Mouse (Mus musculus): ENCODE measurements at regions not wholly inside any gene's neighbourhood (a gene's known extent, or its start where the extent isn't known, plus 50 kb on each side); places are given as distances from the start of the nearest gene placed in this dataset.

DNA sequence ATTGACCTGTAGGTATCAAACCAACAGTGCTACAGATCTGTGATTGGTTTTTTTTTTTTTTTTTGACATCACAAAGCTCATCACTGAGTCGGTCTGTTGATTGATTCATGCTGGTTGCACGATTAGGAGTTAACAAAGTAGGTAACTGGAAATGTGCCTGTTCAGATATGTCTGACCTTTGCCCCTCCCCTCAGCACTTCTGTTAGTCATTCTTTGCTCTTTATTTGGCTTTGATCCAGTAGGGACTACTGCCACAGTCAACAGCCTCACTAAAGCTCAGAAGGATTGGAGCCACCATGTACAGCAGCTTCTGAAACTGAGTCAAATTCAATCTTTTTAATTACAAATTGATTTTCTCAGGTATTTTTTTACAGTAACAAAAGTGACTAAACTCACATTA lies 870.7 kb upstream of the Lrfn5 start:
- Histone ChIP-seq H3K4me1 (replicated peaks; ENCODE audit: insufficient read depth, low read length) (no peaks in the 10 kb centered on the region), H3K9ac (ENCODE audit: low read depth, low read length) (no peak overlapping the region), H3K36me3 (ENCODE audit: insufficient read depth, low read length) (no peaks in the 10 kb centered on the region), H3K4me2 (ENCODE audit: low read length) (no peak overlapping the region), H3K27me3 (ENCODE audit: insufficient read depth, low read length) (no peaks in the 10 kb centered on the region), H3K9me3 (replicated peaks; ENCODE audit: low read length) (no peaks in the 10 kb centered on the region), H3K27ac (no peak overlapping the region), H3K4me3 (replicated peaks; ENCODE audit: low read depth, low read length) (no peak overlapping the region)
- TF ChIP-seq CTCF (IDR thresholded peaks at IDR 0.05; ENCODE audit: low read depth), result no peak
- DNase-seq (ENCODE audit: low spot score) (no peak), ATAC-seq (replicated peaks; ENCODE audit: low FRiP score, low read depth) (no peak)
- 54% methylated on average over 2 of the region's 2 CpGs for WGBS

DNA sequence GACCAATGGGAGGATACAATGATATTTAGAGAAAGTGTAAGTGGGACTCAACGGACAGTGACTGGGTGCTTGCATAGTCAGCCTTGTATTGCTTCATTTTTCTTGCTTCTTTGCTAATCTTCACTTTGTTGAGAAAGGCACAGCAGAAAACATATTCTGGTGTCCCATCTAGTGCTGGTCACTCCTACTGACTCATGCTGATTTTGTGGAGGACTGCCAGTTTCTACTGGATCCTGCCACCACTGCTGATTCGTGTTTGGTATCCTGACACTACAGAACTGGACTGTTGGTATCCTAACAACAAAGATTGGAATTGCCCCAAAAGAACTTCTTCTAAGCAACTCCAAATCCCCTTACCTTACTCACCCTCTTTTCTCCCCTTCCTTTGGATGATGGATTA lies 847.2 kb upstream of the Lrfn5 start:
- H3K9me3 ChIP-seq (replicated peaks; ENCODE audit: low read length), result no peaks in the 10 kb centered on the region
- TF ChIP-seq CTCF (IDR thresholded peaks at IDR 0.05; ENCODE audit: low read depth), result no peak
- ATAC-seq (replicated peaks; ENCODE audit: low FRiP score, low read depth), result no peak
- no peak overlapping the region for H3K4me2 ChIP-seq (ENCODE audit: low read length)
- no peak overlapping the region for H3K9ac ChIP-seq (ENCODE audit: low read depth, low read length)
- H3K4me1 ChIP-seq (replicated peaks; ENCODE audit: insufficient read depth, low read length), result no peaks in the 10 kb centered on the region
- no peaks in the 10 kb centered on the region for H3K27me3 ChIP-seq (ENCODE audit: insufficient read depth, low read length)
- no peak overlapping the region for H3K27ac ChIP-seq
- no peaks in the 10 kb centered on the region for H3K36me3 ChIP-seq (ENCODE audit: insufficient read depth, low read length)
- DNase-seq (ENCODE audit: low spot score), result no peak
- 82% methylated on average over 2 of the region's 2 CpGs for WGBS
- no peak overlapping the region for H3K4me3 ChIP-seq (replicated peaks; ENCODE audit: low read depth, low read length)

DNA sequence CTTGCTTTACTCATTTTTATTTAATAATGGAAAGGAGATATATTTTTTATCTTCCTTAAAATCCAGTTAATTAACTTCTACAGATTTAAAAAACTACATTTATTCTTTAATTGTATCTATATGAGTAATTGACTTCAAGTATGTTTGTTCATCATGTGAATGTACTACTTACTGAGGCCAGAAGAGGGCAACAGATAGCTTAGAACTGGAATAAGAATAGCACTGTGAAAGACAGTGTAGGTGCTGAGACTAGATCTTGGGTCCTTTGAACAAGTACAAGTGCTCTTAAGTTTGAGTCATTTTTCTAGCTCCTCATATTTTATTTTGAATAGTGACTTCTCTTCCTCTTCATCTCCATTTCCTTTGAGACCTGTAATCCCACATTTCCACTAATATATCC lies 838.9 kb upstream of the Lrfn5 start:
- Histone ChIP-seq H3K27ac (no peak overlapping the region), H3K4me2 (ENCODE audit: low read length) (no peak overlapping the region), H3K4me3 (replicated peaks; ENCODE audit: low read depth, low read length) (no peak overlapping the region), H3K4me1 (replicated peaks; ENCODE audit: insufficient read depth, low read length) (no peaks in the 10 kb centered on the region), H3K9ac (ENCODE audit: low read depth, low read length) (no peak overlapping the region), H3K36me3 (ENCODE audit: insufficient read depth, low read length) (no peaks in the 10 kb centered on the region), H3K27me3 (ENCODE audit: insufficient read depth, low read length) (no peaks in the 10 kb centered on the region), H3K9me3 (replicated peaks; ENCODE audit: low read length) (no peaks in the 10 kb centered on the region)
- DNase-seq (ENCODE audit: low spot score), result no peak
- TF ChIP-seq CTCF (IDR thresholded peaks at IDR 0.05; ENCODE audit: low read depth), result peak; percentile 17; the same call in 1 of the 2 replicates
- ATAC-seq (replicated peaks; ENCODE audit: low FRiP score, low read depth), result no peak

- no peak overlapping the region for H3K9ac ChIP-seq (ENCODE audit: low read depth, low read length)
- H3K27ac ChIP-seq, result no peak overlapping the region
- H3K4me2 ChIP-seq (ENCODE audit: low read length), result no peak overlapping the region
- H3K4me1 ChIP-seq (replicated peaks; ENCODE audit: insufficient read depth, low read length), result no peaks in the 10 kb centered on the region
- ATAC-seq (replicated peaks; ENCODE audit: low FRiP score, low read depth), result no peak
- H3K27me3 ChIP-seq (ENCODE audit: insufficient read depth, low read length), result no peaks in the 10 kb centered on the region
- H3K9me3 ChIP-seq (replicated peaks; ENCODE audit: low read length), result no peaks in the 10 kb centered on the region
- H3K36me3 ChIP-seq (ENCODE audit: insufficient read depth, low read length), result no peaks in the 10 kb centered on the region
- H3K4me3 ChIP-seq (replicated peaks; ENCODE audit: low read depth, low read length), result no peak overlapping the region
- DNase-seq (ENCODE audit: low spot score), result no peak
- TF ChIP-seq CTCF (IDR thresholded peaks at IDR 0.05; ENCODE audit: low read depth), result no peak
These were observed 805.6 kb upstream of the Lrfn5 start for GRCm38 (mm10) chr12:60717326-60717725.

All from kidney, postnatal 0 days (tissue).